Mouse (Mus musculus) layer of hippocampus, adult 18-20 months (tissue): ENCODE measurements at regions not wholly inside any gene's neighbourhood (a gene's known extent, or its start where the extent isn't known, plus 50 kb on each side); places are given as distances from the start of the nearest gene placed in this dataset.
A peak's percentile ranks its signal among the peaks of the same experiment; 100 is the strongest.

Experiments used
- DNase-seq, 2 experiments: peaks; one replicate each; pipeline ENCODE4 v3.0.0; 2022; ENCODE audit warnings: low spot score in 2 of 2

GRCm38 (mm10) chr5:43088650-43089397 lies 144.1 kb upstream of the Cpeb2 start:
- DNase-seq: no peak

GRCm38 (mm10) chr5:43089475-43089874 lies 143.5 kb upstream of the Cpeb2 start:
- no peak for DNase-seq

- no peak for DNase-seq
Observed at GRCm38 (mm10) chr5:43089941-43090340, 143.0 kb upstream of the Cpeb2 start.

GRCm38 (mm10) chr5:43093647-43094326 lies 139.2 kb upstream of the Cpeb2 start:
- DNase-seq: no peak

- DNase-seq: no peak
Observed at GRCm38 (mm10) chr5:43094329-43094898, 138.6 kb upstream of the Cpeb2 start.

GRCm38 (mm10) chr5:43102000-43102459 lies 130.9 kb upstream of the Cpeb2 start:
- DNase-seq: no peak

- DNase-seq: no peak
Observed at GRCm38 (mm10) chr5:43102590-43102989, 130.4 kb upstream of the Cpeb2 start.

- peak in 1 of 2 experiments; percentile 84 for DNase-seq
Observed at GRCm38 (mm10) chr5:43103728-43104127, 129.2 kb upstream of the Cpeb2 start.

- DNase-seq: no peak
Observed at GRCm38 (mm10) chr5:43105528-43105927, 127.4 kb upstream of the Cpeb2 start.

GRCm38 (mm10) chr5:43107436-43108259 lies 125.3 kb upstream of the Cpeb2 start:
- no peak for DNase-seq

GRCm38 (mm10) chr5:43108260-43108589 lies 124.7 kb upstream of the Cpeb2 start:
- DNase-seq: no peak

- DNase-seq: no peak
Observed at GRCm38 (mm10) chr5:43110122-43110521, 122.8 kb upstream of the Cpeb2 start.

GRCm38 (mm10) chr5:43111740-43112139 lies 121.2 kb upstream of the Cpeb2 start:
- no peak for DNase-seq

- DNase-seq: no peak
Observed at GRCm38 (mm10) chr5:43113405-43114119, 119.4 kb upstream of the Cpeb2 start.

- no peak for DNase-seq
Observed at GRCm38 (mm10) chr5:43115507-43115906, 117.5 kb upstream of the Cpeb2 start.

- peak in 1 of 2 experiments; percentile 41 for DNase-seq
Observed at GRCm38 (mm10) chr5:43116821-43117220, 116.1 kb upstream of the Cpeb2 start.

GRCm38 (mm10) chr5:43121065-43121464 lies 111.9 kb upstream of the Cpeb2 start:
- no peak for DNase-seq

- no peak for DNase-seq
Observed at GRCm38 (mm10) chr5:43124301-43124700, 108.7 kb upstream of the Cpeb2 start.

- no peak for DNase-seq
Observed at GRCm38 (mm10) chr5:43125774-43126536, 107.0 kb upstream of the Cpeb2 start.

GRCm38 (mm10) chr5:43130377-43130776 lies 102.6 kb upstream of the Cpeb2 start:
- DNase-seq: peak; percentile 12 to 56
